Mouse (Mus musculus) thymus, postnatal 4 days (tissue): Measurements from ENCODE around the gene Elmo1.

Source experiments
- DNase-seq: peaks from one replicate; pipeline ENCODE4 v3.0.0; 2021

Elmo1 gene

DNA sequence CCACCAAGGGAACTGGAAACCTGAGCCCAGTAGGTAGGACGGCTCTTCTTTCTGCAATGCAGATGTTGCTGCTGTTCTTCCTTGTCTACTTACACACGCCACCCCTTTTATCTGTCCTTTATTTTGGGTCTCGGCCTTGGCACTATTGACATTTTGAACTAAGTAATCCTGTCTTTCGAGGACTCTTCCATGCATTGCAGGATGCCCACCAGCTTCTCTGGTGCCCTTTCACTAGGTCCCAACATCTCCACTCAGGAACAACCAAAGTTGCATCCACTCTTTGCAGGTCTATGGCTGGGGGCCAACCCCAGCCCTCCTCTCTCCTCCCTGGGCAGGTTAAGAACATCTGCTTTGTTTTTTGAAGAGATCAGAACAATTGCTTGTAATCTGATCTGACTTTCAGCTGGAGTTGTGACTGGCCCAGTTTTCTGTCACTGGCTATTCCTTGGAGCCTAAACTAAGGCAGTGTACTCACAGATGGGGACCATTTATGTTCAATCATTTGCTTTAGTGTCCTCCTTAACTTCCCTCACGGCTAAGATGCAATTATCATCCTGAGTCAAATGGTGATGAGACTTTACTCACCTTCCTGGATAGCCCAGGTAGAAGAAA is 6.7 kb downstream of the Elmo1 start:
- DNase-seq, result no peak

DNA sequence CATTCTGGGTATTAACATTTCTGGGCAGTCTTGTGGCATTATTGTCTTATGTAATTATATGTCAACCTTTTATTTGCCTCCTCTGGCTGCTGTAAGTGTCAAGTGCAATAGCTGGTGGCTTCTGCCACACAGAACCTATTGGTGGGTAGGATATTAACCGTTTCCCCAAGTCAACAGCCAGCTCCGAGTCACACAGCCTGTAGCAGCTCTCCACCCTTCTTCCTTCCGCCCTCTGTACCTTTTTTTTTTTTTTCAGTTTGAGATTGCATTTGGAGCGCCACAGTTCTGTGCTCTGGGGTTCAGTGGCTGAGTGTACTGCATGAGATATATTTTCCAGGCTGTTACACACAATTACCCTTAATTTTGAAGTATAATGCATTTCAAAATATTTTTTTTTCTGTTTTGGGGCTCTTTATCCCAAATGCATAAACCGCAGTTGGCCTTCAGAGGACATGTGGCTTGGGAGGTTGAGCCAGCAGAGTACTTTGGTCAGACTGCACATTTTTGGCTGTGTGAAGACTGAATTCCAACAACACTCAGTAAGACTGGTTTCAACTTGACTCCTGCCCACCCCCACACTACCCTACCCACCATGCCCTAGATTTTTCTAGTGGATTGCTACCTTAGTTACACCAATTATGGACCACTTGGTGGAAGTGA is 7.7 kb downstream of the Elmo1 start:
- peak; percentile 37 for DNase-seq

DNA sequence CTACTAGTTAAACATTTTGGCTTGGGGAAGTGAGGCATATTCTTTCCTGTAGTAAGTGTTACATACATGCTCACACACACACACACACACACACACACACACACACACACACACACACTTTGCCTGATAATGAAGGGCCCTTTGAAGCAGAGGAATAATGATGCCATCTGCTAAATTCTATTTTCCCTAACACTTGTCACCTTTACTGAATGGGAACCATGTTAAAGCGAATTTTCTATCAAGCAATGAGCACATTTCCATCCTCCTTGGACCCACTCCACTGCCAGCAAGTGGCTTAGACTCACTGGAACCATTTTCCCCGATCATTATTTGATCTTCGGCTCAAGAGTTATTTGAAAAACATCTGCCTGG is 8.2 kb downstream of the Elmo1 start:
- DNase-seq, result no peak

DNA sequence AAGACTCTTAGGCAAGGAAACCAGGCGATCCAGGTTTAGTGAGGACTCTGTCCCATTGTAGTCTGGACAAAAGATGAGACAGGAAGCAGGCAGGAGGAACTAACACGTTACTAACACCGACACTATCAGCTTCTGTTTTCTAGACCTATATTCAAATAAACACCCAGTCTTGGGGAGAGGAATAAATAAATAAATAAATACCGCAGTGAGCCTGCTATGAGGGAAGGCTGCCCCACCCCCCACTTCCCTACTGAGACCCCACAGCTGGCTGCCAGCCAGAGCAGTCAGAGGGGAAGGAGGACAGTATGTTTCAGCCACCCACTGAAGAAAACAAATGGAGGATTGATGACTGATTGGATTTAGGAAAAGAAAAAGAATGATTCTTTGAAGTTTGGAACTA is 9.2 kb downstream of the Elmo1 start:
- DNase-seq, result peak; percentile 39

DNA sequence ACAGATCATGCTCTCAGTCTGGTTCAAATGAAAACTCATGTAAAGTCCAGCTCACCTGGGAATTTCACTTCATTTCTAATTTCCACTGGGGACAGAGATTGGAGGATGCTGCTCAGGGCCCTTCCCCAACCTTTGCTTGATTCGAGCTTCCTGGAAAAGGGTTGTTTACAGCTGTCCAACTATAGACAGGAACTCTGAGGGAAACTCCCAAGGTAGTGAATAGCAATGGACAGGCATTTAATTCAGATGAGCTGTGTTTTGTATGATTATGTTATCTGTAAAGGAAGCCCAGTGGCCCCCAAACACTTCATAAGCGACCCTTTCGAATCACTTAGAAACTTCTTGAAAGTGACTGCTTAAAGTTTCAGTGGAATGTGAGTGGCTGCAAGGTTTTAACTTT is 10.0 kb downstream of the Elmo1 start:
- DNase-seq, result no peak

DNA sequence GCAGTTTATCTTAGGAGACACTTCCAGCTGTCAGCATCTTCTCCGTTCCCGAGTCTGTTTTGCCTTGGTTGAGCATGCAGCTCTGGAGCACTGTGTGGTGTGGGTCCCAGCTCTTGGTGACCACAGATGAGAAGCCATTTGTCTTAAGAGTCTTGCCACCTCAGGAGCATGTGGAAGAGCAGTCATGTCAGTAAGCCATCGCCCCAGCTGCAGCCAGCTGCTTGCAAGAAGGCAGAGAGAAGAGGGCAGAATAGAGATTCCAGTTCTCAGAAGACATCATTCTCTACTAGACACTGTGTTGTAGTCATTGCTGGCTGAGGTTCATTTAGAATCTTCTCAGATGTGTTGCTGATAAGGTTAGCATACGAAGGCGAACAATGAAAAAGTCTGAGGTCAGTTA is 11.3 kb downstream of the Elmo1 start:
- no peak for DNase-seq

DNA sequence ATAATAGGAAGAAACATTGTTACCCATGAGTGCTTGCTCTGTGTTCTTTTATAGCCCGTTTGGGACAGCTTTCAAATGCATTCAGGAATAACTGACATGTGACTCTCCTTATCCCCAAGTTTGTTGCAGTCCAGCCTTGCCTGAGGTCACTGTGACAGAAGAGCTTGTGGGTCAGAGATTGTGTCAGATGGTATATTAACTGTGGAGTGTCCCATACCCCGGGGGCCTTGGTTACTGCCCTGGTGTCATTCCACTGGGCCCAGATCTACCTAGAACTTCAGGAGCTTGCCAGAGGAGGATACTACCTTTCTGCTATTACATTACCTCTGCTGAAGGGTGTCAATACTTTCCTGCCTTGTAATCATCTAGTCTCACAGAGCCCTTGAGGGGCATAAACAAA is 14.4 kb downstream of the Elmo1 start:
- no peak for DNase-seq

DNA sequence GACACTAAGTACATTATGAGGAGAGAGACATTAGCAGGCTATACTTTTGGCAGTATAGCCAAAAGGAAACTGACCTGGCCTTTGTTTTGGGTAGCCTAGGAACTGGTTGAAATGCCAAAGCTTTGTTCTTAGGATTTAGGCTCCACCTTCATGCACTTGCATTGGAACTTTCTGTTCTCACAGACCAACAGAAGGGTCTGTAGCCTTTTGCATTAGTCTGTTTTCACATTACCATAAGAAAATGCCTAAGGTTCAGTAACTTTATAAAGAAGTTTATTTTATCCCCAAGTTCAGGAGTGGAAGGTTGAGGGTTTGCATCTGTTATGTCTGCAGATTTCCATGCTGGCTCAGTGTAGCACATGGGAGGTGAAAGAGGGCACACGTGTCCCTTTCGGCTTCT is 15.6 kb downstream of the Elmo1 start:
- no peak for DNase-seq

DNA sequence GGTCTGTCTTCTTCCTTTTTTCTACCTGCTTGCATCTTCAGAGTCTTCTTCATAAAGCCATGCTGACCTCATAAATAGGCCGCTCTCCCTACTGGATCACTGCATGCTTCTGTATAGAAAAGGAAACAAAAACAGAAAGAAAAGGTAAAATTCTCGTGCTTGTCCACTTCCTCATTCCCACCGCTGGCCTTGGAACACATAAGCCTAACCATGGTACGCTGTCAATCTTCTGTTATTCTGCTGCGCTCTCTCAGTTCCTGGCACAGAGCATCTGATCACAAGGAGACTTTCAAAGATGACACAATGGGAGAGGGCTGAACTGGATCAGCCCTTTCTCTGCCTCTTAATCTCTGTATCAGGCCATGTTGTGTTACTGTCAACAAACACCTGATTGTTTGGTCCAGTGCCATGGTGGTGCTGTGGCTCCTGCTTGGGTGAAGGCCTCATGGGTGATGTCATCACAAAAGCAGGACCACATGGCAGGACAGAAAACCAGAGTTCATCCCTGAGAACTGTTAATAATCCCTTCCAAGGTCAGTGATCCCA is 17.6 kb downstream of the Elmo1 start:
- no peak for DNase-seq

DNA sequence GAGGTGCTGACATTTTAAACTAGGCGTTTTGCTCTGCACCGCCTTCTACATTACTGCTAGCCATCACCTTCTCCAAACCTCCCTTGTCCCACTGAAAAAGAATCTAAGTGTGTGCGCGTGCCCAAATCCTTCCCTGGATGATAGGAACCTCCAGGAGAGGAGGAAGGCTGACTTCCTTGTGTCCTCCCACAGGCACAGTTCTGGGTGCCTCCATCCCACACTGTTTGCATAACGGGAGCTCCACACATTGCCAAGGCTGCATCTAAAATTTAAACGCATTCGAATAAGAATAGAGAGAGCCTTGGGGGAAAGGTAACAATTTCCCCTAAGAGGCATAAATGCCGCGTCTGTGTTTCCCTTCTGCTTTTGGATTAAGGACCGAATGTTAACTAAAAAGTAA is 18.6 kb downstream of the Elmo1 start:
- no peak for DNase-seq

DNA sequence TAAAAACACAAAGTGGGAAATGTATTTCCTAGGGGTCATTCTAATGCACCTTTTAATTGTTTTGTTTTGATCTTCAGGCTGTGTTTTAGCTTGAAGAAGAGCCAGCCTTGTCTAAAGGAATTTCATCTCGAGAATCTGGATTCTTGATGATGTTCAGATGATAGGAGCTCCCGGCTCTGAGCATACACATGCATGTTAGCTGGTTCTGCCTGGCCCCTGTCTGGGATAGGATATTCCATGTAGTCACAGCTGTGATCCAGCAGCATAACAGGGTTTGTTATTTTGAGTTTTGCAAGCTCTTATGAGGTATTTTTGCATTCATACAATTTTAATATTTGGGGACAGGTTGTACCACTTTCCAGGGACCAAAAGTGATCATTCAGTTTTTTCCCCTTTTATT is 19.1 kb downstream of the Elmo1 start:
- DNase-seq, result no peak

DNA sequence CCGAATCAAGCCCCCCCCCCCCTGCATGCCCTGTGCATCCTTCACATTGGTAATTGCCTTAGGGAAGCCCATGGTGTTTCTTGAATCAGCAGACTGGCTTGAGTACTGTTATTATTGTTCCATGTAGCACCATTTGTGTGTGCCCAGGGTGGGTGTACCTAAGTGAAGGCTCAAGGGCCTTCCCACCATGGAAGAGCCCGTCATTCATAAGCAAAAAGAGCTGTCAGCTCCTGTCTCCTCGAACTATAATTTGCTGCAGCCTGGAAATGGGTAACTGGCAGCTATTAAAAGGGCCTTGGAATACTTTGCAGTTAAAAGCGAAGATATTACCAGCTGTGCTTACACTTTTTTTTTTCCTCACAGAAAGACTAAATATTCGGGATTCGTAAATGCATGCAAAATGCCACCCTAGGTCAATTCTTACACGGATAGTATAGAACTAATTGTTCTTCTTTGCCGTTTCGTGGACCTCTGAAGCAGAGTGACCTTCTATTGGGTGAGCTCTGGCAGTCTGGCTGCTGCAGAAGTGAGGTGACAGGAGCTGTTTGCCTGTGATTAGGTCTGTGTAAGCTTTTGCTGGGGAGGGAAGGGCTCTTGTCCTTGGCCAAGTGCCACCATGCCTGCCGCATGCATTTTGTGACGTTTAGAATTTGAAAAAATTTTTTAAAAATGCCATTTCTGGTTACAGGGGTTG is 19.7 kb downstream of the Elmo1 start:
- DNase-seq, result no peak

DNA sequence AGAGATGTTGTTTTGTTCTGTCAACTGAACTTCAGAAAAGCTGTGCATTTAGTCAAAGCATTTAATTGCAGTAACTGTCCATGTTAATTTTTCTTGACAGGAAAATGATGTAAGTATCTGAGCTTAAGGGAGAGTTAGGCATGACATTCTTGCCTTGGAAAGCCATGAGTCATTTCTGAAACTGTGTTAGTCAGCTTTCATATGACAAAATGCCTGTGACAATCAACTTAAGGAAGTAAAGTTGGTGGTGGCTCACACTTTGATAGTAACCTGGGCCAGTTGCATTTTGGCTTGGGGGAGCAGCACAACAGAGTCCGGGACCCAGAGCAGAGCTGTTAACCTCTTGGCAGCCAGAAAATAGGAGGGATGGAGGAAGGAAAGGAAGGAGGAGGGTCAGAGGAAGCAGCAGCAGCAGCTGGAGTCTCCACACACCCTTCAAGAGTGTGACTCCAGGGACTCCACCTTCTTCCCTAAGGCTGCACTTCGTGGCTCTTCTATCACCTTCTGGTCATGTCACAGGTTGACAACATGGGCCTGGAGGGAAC is 20.9 kb downstream of the Elmo1 start:
- DNase-seq, result no peak

DNA sequence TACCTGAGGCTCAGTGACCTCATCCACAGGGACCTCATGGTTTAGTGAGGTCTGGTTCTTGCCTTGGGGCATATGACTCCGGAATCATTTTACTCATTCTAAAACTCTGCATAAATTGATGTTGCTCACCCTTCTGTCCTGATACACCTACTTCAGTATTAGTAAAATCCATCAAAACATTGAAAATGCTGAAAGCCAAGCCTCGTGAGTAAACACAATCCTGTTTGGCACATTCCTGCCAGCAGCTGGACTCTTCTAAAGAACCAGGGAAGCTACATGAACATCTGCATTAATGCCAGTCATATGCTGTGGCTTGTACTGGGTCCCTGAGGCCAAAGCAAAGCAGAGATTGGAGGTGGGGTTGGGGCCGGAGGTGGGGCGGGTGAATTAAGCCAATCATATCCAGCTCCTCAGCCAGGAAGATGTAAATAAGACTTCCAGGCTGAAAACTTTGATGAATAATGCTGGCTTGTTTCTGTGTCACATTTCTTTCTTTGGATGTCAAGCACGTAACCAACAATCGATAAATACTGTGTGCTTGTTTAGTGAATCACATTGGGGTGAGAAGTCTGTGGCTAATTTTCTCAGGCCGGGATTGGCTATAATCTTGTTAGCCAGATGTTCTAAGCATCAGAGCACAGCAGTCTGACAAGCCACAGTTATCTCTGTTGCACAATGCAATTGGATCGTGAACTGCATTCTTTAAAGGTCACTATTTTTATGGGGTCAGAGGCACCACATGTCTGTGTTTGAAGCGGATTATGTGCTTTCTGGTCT is 24.9 kb downstream of the Elmo1 start:
- no peak for DNase-seq

DNA sequence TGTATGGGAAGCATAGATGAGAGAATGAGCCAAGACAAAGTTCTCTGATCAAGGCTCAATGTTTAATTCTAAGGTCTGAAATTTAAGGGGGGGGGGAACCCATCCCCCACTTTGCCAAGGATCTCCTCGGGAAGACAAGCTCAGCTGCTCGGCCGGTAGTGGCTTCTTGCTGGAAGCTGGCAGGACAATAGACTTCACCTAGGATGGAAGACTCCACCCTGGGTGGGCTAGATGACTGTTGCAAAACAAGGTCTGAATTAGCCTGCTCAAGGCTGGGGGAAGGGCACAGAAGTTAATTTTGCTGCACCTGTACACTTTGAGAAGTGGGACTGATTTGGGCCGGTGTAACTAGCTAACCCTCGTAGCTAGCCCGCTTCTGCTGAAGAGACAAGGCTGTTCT is 25.6 kb downstream of the Elmo1 start:
- no peak for DNase-seq

DNA sequence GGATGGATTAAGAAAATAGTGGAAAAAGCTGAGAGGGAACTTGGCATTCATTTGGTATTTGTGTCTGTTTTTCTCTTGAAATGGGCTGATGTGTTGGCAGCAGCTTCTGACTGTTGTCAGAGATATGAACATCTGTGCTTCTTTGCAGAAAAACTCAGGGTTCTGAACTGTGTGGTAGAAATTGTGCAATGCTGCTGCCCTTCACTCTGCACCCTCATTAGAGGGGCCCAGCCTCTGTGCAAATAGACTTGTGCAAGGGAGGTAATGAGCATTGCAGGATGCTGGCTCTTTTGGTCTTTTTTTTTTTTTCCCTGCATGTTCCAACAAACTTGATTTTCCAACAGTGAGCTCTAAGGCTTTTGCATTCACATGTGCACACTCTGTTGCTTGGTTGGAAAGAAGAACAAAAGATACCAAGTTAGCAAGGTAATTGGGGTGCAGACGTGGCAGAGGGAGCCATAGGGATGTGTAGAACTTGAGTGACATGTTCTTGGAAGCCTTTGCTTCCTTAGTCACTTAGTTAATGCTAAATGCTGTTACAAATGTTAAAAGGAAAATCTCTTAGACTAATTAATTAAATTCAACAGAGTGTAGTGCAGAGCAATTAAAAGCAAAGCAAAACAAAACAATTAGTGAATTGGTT is 26.6 kb downstream of the Elmo1 start:
- no peak for DNase-seq

DNA sequence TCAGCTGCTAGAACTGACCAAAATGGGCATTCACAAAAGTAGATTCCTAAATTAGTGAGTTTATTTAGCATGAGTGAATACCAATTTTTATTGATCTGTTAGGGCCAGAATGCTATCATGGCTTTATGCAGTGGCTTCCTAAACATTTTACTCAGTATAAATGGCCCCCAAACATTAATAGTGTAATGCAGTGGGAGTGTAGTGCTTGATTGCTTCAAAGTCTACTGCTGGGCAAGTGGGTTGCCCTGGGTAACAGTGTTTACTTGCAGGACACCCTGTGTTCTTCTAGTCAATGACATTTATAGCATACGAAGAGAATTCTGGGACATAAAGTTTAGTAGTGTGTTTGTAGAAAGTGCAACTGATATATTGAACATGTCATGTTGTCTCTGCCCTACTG is 27.3 kb downstream of the Elmo1 start:
- DNase-seq, result no peak

DNA sequence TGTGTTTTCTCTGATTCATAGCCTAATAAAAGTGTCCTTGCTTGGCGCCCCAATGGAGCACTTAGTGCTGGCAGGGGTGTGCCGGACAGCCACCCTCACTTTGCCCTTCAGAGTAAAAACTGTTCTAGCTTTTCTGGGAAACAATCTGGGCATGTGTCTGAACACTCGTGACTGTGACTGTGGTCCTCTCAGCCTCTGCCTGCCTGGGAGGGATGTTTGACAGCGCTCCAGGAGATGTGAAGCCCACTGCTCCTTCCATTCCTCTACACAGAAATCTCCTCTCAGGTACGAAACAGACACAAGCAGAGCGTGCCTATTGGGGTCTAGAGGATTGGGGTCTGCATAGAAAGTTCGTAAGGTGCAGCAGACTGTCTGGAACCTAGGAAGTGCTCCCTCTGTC is 28.5 kb downstream of the Elmo1 start:
- DNase-seq, result no peak

DNA sequence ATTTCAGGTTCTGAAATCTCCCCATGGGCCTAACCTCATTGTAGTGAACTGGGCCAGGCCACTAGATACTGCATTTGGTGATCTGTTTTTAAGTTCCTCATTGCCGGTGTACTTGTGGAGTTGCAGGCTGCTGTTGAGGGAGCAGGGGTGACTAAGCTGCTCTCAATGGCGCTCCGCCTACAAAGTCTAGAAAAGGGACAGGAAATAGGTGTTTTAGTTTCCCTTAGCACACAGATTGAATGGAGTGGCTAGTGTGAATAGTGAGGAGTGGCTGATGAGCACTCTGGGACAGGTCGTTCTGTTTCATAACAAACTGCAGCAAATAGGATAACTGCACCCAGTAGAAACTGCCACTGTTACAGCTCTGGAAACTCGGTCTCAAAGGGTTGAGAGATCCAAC is 30.3 kb downstream of the Elmo1 start:
- DNase-seq, result peak; percentile 45

DNA sequence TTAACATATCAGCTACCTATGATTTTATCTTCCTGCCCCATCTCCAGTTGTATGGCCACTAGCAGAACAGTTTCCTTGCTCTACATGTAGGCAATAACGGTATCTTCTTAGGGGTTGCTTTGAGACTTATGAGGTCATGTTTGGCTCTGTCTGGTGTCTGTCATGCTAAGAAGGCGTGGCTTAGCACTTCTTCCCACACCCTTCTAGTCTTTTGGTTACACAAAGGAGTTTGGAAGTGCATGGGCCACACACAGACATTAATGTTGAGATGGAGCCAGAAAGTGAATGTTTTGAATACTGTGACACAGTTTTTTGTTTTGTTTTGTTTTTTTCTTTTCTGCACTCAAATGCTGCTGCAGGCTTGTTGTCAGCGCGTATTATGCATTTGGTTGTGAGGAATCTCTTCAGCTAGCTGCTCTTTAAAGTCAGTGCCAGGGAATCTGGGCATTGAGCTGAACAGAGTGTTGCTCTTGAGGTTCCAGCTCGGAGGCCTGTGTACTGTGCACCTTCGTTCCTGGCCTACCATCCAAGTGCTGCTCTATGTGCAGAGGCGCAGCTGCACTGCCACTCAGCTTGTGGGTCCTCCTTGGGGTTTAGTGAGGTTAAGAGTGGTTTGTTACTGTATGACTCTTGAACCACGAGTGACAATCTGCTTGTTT is 31.1 kb downstream of the Elmo1 start:
- DNase-seq, result peak; percentile 39

DNA sequence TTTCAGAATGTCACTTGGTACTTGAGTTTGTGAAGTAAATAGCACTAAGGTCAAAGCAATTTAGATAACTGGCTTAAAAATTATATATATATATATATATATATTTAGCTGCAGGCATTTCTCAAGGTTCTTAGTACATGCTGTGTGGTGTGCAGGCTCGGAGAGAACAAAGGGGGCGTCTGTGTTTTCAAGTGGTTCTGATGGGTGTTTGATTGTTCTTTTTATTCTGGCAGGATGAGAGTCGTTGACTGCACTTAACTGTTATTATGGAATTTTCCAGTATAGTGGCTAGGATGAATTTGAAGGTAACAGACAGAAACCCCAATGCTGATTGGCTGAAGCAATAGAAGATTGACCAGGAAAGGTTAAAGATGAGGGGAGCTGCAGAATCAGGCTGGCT is 33.6 kb downstream of the Elmo1 start:
- no peak for DNase-seq

DNA sequence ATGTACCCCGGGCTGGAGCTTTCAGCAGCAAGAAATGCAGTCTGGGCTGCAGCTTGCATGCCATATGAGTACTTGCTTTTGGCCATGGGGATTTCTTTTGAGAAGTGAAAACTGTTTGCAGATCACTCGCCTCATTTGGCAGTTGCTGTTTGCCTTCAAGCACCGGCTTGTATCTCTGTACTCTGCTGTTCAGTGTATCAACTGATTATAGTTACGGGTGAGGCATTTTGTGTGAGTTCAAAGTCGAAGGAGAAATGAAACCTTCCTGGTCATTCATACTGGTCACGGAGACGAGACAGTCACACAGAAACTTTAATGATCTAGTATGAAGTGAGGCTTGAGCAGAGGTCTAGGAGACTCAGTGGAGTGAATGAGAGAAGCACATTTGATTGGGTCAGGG is 34.6 kb downstream of the Elmo1 start:
- DNase-seq, result no peak
